Mouse (Mus musculus) limb, embryonic 12.5 days (tissue): ENCODE measurements around the gene Hyal1. TPM values are rescaled to one million over a fixed set of nuclear protein-coding genes. Genes with fewer than 3 reads are reported as not detected.
"Not testable (repeated sequence)": the region's sequence is repeated elsewhere in the genome, so short reads cannot be mapped to it uniquely, and the experiment has no call there.

Source experiments
- ATAC-seq: fragments of 200-750 bp; cut with Nextera tagmentation; 2 replicates; pipeline ENCODE4 v1.8.0; 2017; ENCODE audit warnings: low read depth, moderate TSS enrichment; ENCODE audit not compliant: insufficient number of reproducible peaks, insufficient read depth, low FRiP score, low TSS enrichment
- H3K27ac ChIP-seq: fragments of 300-500 bp; sonication (generic); 2 replicates; pipeline ENCODE4 v1.5.1; 2016; ENCODE audit warnings: mild to moderate bottlenecking, moderate library complexity
- H3K27me3 ChIP-seq: fragments of 300-500 bp; sonication (generic); 2 replicates; pipeline ENCODE4 v1.6.1; 2016; ENCODE audit warnings: mild to moderate bottlenecking, moderate library complexity
- H3K36me3 ChIP-seq: fragments of 300-500 bp; sonication (generic); 2 replicates; pipeline ENCODE4 v1.6.1; 2016; ENCODE audit warnings: mild to moderate bottlenecking, moderate library complexity
- H3K4me1 ChIP-seq: fragments of 300-500 bp; sonication (generic); replicated peaks from 2 replicates; pipeline ENCODE4 v1.6.1; 2016
- H3K4me2 ChIP-seq: fragments of 300-500 bp; sonication (generic); 2 replicates; pipeline ENCODE4 v1.6.1; 2016; ENCODE audit warnings: mild to moderate bottlenecking, moderate library complexity
- H3K4me3 ChIP-seq: fragments of 300-500 bp; sonication (generic); replicated peaks from 2 replicates; pipeline ENCODE4 v1.5.1; 2016; ENCODE audit warnings: mild to moderate bottlenecking
- H3K9ac ChIP-seq: fragments of 300-500 bp; sonication (generic); replicated peaks from 2 replicates; pipeline ENCODE4 v1.6.1; 2016; ENCODE audit warnings: mild to moderate bottlenecking, moderate library complexity
- H3K9me3 ChIP-seq: fragments of 300-500 bp; sonication (generic); 2 replicates; pipeline ENCODE4 v1.6.1; 2016; ENCODE audit warnings: mild to moderate bottlenecking, moderate library complexity
- WGBS: fragments of 180-500 bp; shearing (Covaris S2); methylation state at CpG from one replicate; pipeline ENCODE4 v1.1.7; 2016; 5-methylcytosine and 5-hydroxymethylcytosine counted together
- polyA plus RNA-seq: library from polyadenylated mRNA; unstranded; fragments of >200 nt; fragmentation: Nextera tagmentation; extraction: Ambion mirVana; gene quantifications from 2 replicates; pipeline ENCODE4 v1.2.1, GENCODE M21; 2016

Hyal1 gene
- polyA plus RNA-seq, 1 experiment from 2014 or later = 13.7 TPM

- 64% methylated on average over 15 of the region's 15 CpGs for WGBS
- peaks cover 50% of the 10 kb centered on the region for H3K4me1 ChIP-seq
- no peaks in the 10 kb centered on the region for H3K27me3 ChIP-seq
- H3K4me2 ChIP-seq = peak overlapping the region; percentile 8; the same call in 1 of the 2 replicates
- H3K9me3 ChIP-seq = no peaks in the 10 kb centered on the region
- H3K4me3 ChIP-seq = no peak overlapping the region
- H3K9ac ChIP-seq = no peak overlapping the region
- H3K36me3 ChIP-seq = peaks cover 47% of the 10 kb centered on the region
- peak overlapping the region; percentile 67; the same call in 1 of the 2 replicates for H3K27ac ChIP-seq
- no peak for ATAC-seq
These were observed 10.6 kb upstream of the Hyal1 start for GRCm38 (mm10) chr9:107566041-107566709.

- WGBS = 82% methylated on average over 3 of the region's 3 CpGs
- ATAC-seq = no peak
- H3K36me3 ChIP-seq = peaks cover 47% of the 10 kb centered on the region
- H3K9ac ChIP-seq = no peak overlapping the region
- peak overlapping the region; percentile 96; the same call in 1 of the 2 replicates for H3K4me2 ChIP-seq
- no peaks in the 10 kb centered on the region for H3K9me3 ChIP-seq
- H3K4me3 ChIP-seq = peak overlapping the region; percentile 81; the same call in 1 of the 2 replicates
- H3K4me1 ChIP-seq = peaks cover 55% of the 10 kb centered on the region
- H3K27me3 ChIP-seq = no peaks in the 10 kb centered on the region
- H3K27ac ChIP-seq = peak overlapping the region; percentile 90
These were observed 9.9 kb upstream of the Hyal1 start for GRCm38 (mm10) chr9:107566855-107567254.

GRCm38 (mm10) chr9:107567702-107568319 lies 8.9 kb upstream of the Hyal1 start, which contains the start of gene Hyal2:
Gene Hyal2, plus strand, starts transcription at chr9:107567945.
- Histone ChIP-seq H3K36me3 (peaks cover 49% of the 10 kb centered on the region), H3K4me3 (peak within 1 kb of the TSS; percentile 81), H3K27ac (peak within 1 kb of the TSS; percentile 90), H3K4me1 (peaks cover 49% of the 10 kb centered on the region), H3K4me2 (peak within 1 kb of the TSS; percentile 96), H3K27me3 (no peaks in the 10 kb centered on the region), H3K9me3 (no peaks in the 10 kb centered on the region), H3K9ac (peak within 1 kb of the TSS; percentile 88)
- WGBS = 7% methylated on average over 18 of the region's 18 CpGs
- ATAC-seq = no peak

GRCm38 (mm10) chr9:107568331-107569261 lies 8.1 kb upstream of the Hyal1 start:
- under 1% methylated on average over 41 of the region's 41 CpGs for WGBS
- H3K4me1 ChIP-seq = peaks cover 47% of the 10 kb centered on the region
- ATAC-seq = peak; percentile 77

GRCm38 (mm10) chr9:107569270-107569669 lies 7.5 kb upstream of the Hyal1 start:
- H3K9me3 ChIP-seq = no peaks in the 10 kb centered on the region
- WGBS = 0% methylated on average over 23 of the region's 23 CpGs

More at GRCm38 (mm10) chr9:107568331-107569261, 8.1 kb upstream of the Hyal1 start:
- peak overlapping the region; percentile 96 for H3K4me2 ChIP-seq
- peak overlapping the region; percentile 88 for H3K9ac ChIP-seq
- no peaks in the 10 kb centered on the region for H3K9me3 ChIP-seq
- peak overlapping the region; percentile 81 for H3K4me3 ChIP-seq
- peak overlapping the region; percentile 90 for H3K27ac ChIP-seq
- peaks cover 57% of the 10 kb centered on the region for H3K36me3 ChIP-seq
- H3K27me3 ChIP-seq = no peaks in the 10 kb centered on the region

DNA sequence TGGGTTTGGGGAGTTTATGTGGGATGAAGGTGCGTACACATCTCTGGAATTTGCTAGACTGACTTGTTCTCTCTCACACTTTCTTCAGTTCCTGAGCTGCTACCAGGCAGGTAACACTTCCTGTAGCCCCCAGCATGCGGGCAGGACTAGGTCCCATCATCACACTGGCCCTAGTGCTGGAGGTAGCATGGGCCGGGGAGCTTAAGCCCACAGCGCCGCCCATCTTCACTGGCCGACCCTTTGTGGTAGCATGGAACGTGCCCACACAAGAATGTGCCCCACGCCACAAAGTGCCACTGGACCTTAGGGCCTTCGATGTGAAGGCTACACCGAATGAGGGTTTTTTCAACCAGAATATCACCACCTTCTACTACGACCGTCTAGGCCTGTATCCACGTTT lies 6.7 kb upstream of the Hyal1 start:
- H3K4me2 ChIP-seq = peak overlapping the region; percentile 96
- H3K27me3 ChIP-seq = no peaks in the 10 kb centered on the region
- peak overlapping the region; percentile 90 for H3K27ac ChIP-seq
- no peaks in the 10 kb centered on the region for H3K9me3 ChIP-seq
- peak overlapping the region; percentile 81 for H3K4me3 ChIP-seq
- peaks cover 40% of the 10 kb centered on the region for H3K4me1 ChIP-seq
- H3K36me3 ChIP-seq = peaks cover 61% of the 10 kb centered on the region
- peak overlapping the region; percentile 88 for H3K9ac ChIP-seq
- WGBS = 48% methylated on average over 13 of the region's 13 CpGs
- no peak for ATAC-seq

More at GRCm38 (mm10) chr9:107569270-107569669, 7.5 kb upstream of the Hyal1 start:
- peak overlapping the region; percentile 81 for H3K4me3 ChIP-seq
- peaks cover 61% of the 10 kb centered on the region for H3K36me3 ChIP-seq
- H3K9ac ChIP-seq = peak overlapping the region; percentile 88
- H3K27me3 ChIP-seq = no peaks in the 10 kb centered on the region
- ATAC-seq = peak; percentile 33
- peaks cover 40% of the 10 kb centered on the region for H3K4me1 ChIP-seq
- peak overlapping the region; percentile 96 for H3K4me2 ChIP-seq
- H3K27ac ChIP-seq = peak overlapping the region; percentile 90

- H3K27me3 ChIP-seq = no peaks in the 10 kb centered on the region
- 93% methylated on average over 21 of the region's 21 CpGs for WGBS
- H3K4me1 ChIP-seq = peaks cover 43% of the 10 kb centered on the region
- ATAC-seq = no peak
- 0 out of 2 replicates have a peak overlapping the region, but pooled peaks have one; percentile 4 for H3K27ac ChIP-seq
- H3K36me3 ChIP-seq = peaks cover 55% of the 10 kb centered on the region
- H3K4me3 ChIP-seq = peak overlapping the region; percentile 81
- no peaks in the 10 kb centered on the region for H3K9me3 ChIP-seq
- H3K9ac ChIP-seq = peak overlapping the region; percentile 88
- H3K4me2 ChIP-seq = peak overlapping the region; percentile 96
These were observed 5.9 kb upstream of the Hyal1 start for GRCm38 (mm10) chr9:107570845-107571244.

DNA sequence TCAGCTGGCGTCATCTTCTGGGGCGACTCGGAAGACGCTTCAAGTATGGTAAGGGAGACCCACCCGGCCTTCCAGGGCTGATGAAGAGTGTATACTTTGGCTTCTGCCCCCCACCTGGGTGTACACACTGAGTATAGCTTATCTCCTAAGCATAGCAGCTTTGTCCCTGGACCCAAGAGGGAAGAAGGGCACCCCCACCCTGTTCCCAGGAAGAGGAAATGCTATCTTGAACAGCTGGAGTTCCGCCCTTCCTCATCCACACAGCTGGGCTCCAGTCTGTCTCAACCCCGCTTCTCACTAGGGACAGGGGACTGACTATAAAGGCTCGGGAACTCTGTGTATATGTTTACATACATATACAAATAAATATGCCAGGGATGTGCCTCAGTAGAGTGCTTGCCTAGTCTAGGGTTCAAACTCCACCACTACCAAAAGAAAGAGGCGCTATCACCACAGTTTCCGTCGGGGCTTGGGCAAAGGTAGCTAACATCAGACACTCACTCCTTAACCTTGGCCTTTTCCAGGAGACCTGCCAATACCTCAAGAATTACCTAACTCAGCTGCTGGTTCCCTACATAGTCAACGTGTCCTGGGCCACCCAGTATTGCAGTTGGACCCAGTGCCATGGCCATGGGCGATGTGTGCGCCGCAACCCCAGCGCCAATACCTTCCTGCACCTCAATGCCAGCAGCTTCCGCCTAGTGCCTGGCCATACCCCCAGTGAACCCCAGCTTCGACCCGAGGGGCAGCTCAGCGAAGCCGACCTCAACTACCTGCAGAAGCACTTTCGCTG lies 5.0 kb upstream of the Hyal1 start:
- Histone ChIP-seq H3K4me2 (peak overlapping the region; percentile 96), H3K27me3 (no peaks in the 10 kb centered on the region), H3K36me3 (peaks cover 47% of the 10 kb centered on the region), H3K4me3 (0 out of 2 replicates have a peak overlapping the region, but pooled peaks have one; percentile 81), H3K27ac (no peak overlapping the region), H3K9ac (no peak overlapping the region), H3K9me3 (no peaks in the 10 kb centered on the region), H3K4me1 (peaks cover 46% of the 10 kb centered on the region)
- ATAC-seq = no peak
- 96% methylated on average over 22 of the region's 22 CpGs for WGBS

DNA sequence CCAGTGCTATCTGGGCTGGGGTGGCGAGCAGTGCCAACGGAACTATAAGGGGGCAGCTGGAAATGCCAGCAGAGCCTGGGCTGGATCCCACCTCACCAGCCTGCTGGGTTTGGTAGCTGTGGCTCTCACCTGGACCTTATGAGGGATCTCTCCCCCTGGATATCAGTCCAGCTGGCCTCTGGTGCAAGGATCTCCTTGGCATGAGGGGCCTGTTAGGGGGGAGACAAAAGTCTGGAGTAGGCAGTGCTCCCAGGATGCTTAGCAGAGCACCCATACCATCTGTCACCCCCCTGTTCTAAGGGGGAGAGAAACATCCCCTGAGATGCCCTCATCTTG lies 4.4 kb upstream of the Hyal1 start:
- Histone ChIP-seq H3K27me3 (no peaks in the 10 kb centered on the region), H3K9me3 (no peaks in the 10 kb centered on the region), H3K4me1 (peaks cover 46% of the 10 kb centered on the region), H3K4me3 (no peak overlapping the region), H3K36me3 (peaks cover 47% of the 10 kb centered on the region), H3K4me2 (no peak overlapping the region), H3K9ac (no peak overlapping the region), H3K27ac (no peak overlapping the region)
- ATAC-seq = no peak
- 98% methylated on average over 2 of the region's 2 CpGs for WGBS

- H3K9me3 ChIP-seq, H3K4me3 ChIP-seq, H3K27ac ChIP-seq, H3K4me2 ChIP-seq, H3K9ac ChIP-seq, H3K27me3 ChIP-seq, ATAC-seq: not testable (repeated sequence)
- WGBS = 81% methylated on average over 6 of the region's 6 CpGs
- peaks cover 49% of the 10 kb centered on the region for H3K36me3 ChIP-seq
- peaks cover 51% of the 10 kb centered on the region for H3K4me1 ChIP-seq
These were observed 3.0 kb upstream of the Hyal1 start for GRCm38 (mm10) chr9:107573774-107574173.
